Mouse (Mus musculus) kidney, postnatal 25 days (tissue): ENCODE data around the gene Lrrc36.

ENCODE experiments used
- DNase-seq, 2 experiments: peaks; one replicate each; pipeline ENCODE4 v3.0.0; 2021; ENCODE audit warnings: mixed read lengths in 2 of 2

Lrrc36 gene

GRCm38 (mm10) chr8:105433021-105433420 is 19.6 kb downstream of the Lrrc36 start:
- no peak for DNase-seq

GRCm38 (mm10) chr8:105433511-105433910 is 20.1 kb downstream of the Lrrc36 start:
- DNase-seq, result no peak

DNA sequence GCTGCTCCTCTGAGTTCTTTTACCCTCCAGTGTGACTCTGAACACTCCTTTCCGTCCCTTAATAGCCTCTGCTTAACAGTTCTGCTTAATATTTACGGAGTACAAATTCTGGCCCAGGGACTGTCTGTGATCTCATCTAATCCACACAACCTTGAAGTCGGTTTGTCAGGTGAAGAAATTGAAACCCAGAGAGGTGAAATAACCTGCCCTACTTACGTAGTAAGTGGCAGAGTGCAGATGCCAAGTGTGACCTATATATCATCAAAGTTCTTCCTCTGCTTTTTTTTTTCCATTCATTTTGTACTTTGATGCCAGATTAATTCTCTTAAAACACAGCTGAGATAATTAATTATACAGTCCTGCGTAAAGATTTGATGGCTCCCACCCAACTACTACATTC is 20.8 kb downstream of the Lrrc36 start:
- DNase-seq, result no peak

DNA sequence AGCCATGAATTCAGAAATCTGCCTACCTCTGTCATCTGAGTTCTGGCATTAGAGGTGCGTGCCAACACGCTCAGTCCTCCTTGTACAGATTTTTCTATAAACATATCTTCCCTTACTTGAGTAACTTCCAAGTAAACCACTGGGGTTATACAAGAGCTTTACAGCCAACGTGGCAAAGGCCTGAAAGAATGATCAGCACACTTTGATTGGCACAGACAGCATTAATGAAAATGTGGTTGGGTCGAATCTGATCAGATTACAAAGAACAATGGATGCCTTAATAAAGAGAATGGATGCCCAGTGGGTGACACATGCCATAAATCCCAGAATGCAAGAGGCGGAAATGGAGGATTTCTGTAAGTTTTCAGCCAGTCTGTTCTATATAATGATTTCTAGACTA is 22.8 kb downstream of the Lrrc36 start:
- no peak for DNase-seq

DNA sequence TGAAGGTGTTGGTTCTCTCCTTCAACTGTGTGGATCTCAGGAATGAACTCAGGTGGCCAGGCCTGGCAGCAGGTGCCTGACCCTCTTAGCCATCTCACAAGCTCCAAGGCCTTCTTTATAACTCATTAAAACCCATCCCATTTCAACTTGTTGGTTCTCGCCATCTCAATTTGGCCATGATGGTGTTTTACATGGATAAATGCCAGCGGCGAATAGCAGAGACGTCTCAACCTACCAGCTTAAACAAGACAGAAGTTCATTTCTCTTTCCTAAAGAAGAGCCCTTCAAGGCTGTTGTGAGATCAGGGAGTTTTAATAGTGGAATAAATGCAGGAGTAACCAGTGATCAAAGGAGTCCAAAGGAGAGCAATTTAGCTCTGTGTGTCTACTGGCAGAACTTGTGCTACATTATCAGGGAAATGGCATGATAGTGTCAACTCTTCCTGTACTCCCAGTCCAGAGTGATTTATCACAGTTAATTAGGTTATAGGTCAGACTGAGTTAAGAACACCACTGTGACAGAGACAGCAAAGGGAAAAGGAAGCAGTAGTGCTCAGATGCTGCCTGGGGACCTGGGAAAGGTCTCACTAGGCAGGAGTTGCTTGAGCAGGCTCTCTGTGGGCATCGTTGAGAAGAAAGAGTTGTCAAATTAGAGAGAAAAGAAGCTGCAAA is 23.8 kb downstream of the Lrrc36 start:
- DNase-seq, result no peak

DNA sequence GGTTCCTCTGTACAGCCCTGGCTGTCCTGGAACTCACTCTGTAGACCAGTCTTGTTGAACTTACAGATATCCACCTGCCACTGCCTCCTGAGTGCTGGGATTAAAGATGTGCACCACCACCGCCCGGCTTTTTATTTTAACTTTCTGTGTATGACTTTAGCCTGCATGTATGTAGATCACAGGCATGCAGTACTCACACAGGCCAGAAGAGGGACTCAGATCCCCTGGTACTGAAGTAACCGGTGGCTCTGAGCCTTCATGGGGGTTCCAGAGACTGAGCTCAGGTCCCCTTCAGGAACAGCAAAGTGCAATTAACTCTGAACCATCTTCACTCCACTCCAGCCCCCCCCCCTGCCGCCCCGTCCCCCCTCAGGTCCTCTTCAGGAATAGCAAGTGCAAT is 25.5 kb downstream of the Lrrc36 start:
- DNase-seq, result peak; percentile 46 to 68

- peak; percentile 56 to 59 for DNase-seq
These were observed 28.1 kb downstream of the Lrrc36 start for GRCm38 (mm10) chr8:105441433-105441832.

GRCm38 (mm10) chr8:105442661-105443060 is 29.3 kb downstream of the Lrrc36 start:
- DNase-seq, result no peak

DNA sequence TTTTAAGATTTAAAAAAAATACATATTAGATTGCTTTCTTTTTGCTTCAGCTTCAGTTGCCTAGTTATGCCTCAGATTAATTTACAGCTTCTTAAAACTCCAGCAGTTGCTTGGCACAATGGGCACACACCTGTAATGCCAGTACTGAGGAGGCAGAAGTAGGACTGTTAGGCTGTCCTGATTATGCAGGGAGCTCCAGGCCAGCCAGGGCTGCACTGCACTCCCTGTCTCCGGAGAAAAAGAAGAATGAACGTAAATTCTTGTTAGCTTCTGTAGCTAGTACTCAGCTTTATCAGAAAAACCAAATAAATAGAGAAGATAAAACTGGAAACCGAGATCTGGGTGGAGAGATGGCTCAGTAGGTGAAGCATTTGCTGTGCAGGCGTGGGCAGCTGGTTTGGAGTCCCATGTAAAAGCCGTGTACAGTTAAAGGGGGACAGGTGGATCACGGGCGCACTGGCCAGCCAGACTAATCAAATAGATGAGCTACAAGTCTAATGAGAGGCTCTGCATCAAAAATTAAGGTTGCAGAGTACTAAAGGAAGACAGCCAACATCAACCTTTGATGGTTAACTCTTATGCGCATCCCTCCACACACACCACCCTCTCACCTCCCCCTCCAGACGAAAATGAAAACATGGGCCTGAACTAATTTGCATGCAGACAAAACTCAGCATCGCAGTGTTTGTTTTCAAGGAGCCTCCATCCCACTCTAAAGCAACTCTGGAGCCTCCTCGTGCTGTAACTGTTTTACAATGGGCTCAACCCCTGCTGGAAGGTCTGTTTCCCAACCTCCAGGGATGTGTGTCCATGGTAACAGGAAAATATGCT is 32.1 kb downstream of the Lrrc36 start:
- no peak for DNase-seq

- DNase-seq, result peak in 1 of 2 experiments; percentile 37
These were observed 32.8 kb downstream of the Lrrc36 start for GRCm38 (mm10) chr8:105446127-105446552.

DNA sequence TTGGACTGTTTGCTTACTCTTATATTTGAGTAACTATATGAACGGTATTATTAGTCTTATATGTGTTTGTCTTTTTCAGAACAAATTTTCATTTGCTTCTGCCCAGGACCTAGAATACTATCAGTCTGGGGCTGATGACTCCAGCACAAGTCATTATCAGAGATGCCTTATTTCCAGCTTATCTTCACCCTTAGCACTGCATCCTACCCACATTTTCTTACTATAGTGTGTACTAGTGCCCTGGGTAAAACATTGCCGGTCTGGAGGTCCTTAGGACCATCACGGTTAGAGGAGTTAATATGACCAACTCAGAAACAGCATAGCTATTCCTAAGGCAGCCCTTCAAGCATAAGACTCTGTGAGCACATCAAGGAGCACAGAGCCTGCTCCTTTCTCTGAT is 34.8 kb downstream of the Lrrc36 start:
- no peak for DNase-seq

- DNase-seq, result no peak
These were observed 35.2 kb downstream of the Lrrc36 start for GRCm38 (mm10) chr8:105448596-105448995.

GRCm38 (mm10) chr8:105450977-105451376 is 37.6 kb downstream of the Lrrc36 start:
- DNase-seq, result no peak

GRCm38 (mm10) chr8:105451903-105452603 is 38.7 kb downstream of the Lrrc36 start:
- no peak for DNase-seq

GRCm38 (mm10) chr8:105453296-105453695 is 39.9 kb downstream of the Lrrc36 start:
- DNase-seq, result no peak

DNA sequence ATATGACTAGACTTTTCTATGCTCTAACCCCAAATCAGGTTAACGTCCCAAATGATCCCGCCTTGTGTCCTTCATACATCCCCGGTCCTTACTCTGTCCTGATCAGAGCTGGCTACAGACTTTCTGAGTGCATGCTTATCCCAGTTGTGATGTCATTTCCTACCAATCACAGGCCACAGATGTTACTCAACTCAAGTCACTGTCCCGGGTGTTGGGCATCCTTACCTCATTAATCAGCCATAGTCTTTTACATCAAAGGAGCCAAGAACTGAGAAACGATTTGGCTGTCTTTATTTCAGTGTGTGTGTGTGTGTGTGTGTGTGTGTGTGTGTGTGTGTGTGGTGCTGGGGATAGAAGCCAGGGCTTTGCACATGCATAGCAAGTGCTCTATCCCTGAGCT is 40.7 kb downstream of the Lrrc36 start:
- no peak for DNase-seq

DNA sequence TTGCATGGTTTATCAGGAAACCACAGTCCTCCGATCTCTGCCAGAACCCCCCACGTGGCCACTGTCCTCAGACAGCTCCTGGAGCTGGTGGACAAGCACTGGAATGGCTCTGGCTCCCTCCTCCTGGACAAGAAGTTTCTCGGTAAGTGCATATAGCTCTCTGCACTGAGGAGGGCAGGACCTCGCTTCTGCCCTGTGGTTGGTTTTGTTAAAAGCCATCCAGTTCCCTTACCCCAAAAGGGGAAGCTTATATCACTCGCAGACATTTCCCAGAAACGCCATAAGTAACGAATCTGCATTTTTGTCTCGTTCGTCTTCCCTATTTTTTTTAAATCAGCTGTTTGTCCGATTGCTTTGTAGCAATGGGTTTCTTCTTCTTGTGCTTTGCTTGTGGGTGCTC is 41.8 kb downstream of the Lrrc36 start:
- DNase-seq, result no peak

DNA sequence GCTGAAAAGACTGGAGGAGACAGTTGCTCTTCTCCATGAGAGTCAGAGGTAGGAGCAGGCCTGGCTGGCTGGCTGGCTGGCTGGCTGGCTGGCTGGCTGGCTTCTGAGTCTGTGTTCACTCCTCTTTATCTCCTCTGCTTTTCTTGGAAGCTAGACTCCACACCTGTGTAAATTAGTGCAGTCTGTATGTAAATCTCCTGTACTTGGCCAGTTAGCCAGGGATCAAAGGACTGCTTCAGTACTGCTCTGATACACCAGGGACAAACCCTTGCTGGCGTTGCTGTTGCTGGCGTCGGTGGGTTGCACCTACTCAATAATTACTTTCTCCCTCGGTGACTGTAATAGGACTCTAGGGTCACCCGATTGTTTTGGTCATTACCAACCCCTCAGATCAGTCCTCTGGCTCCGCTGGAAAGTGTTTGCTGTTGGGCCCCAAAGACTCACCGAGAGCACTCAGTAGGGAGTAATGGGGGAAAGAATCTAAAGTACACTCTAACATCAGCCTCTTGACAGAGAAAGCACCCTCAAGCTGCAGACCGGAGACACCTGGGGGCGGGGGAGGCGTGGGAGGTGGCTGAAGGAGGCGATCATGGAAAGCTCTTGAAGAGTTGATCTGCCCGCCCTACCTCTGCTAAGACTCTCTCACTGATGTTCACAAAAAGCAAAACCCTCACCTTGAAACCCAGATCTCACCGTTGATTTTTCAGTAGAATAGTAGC is 47.9 kb downstream of the Lrrc36 start:
- no peak for DNase-seq

- no peak for DNase-seq
These were observed 51.2 kb downstream of the Lrrc36 start for GRCm38 (mm10) chr8:105464595-105464994.

DNA sequence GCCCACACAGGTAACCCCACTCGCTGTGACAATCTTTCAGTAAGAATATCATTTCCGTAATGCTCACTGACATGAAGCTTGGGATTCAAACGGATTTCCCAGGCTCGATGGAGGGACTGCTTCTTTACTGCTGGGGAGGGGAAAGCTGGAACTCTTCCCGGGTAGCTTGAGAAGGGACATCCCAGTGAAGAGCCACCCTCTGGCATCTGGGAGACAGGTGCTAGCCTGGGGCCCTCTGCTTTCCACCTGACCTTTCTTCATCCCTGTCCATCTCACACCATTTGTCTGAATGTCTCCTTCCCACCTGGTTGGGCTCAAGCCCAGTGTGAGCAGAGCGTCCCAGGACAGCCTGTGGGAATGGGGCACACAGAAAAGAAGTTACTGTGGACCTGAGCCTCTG is 52.9 kb downstream of the Lrrc36 start:
- no peak for DNase-seq

- DNase-seq, result no peak
These were observed 53.4 kb downstream of the Lrrc36 start for GRCm38 (mm10) chr8:105466700-105467291.

GRCm38 (mm10) chr8:105467396-105467985 is 54.1 kb downstream of the Lrrc36 start:
- no peak for DNase-seq
